ENCODE assay signal across 23 mouse cellular contexts in the genomic region with DNA sequence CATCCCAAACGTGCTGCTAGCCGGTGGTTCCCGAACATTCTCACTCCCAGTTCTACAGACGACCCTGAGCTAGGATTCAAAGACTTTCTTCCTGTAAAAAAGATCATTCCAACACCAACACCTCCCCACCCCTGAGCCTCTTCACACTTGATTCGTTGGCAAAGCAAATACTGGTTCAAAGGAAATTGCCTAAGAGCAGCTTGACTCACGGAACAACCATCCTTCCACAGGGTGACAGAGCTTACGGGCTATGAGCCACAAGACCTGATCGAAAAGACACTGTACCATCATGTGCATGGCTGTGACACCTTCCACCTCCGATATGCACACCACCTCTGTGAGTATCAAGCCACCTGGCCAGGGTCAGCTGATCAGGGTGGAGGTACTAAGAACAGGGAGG. TPM values are rescaled to one million over a fixed set of nuclear protein-coding genes. Genes with fewer than 3 reads are reported as not detected.
"Had no signal": no experiment of that assay in that cellular context is flagged by ENCODE, and none has a peak within 500 bp of the region (broad histone marks: within the 10 kb centered on the region; RNA-seq: fewer than 3 reads in every experiment).

No protein-coding gene starts in this region.

- H3K4me1 ChIP-seq: kidney, embryonic 15.5 days; limb, embryonic 12.5 days; neural tube, embryonic 12.5 days; neural tube, embryonic 15.5 days had no signal

- H3K4me3 ChIP-seq: kidney, embryonic 15.5 days; limb, embryonic 12.5 days; limb, embryonic 15.5 days; midbrain, embryonic 12.5 days; midbrain, embryonic 15.5 days; neural tube, embryonic 12.5 days; neural tube, embryonic 15.5 days; stomach, embryonic 15.5 days had no signal

- DNase-seq: kidney, adult 8-10 months; kidney, postnatal 10 days; kidney, postnatal 36 days; left cerebral cortex, postnatal 4 days; liver, postnatal 0 days; lung, embryonic 14.5 days; lung, postnatal 10 days; retina, postnatal 1 day; right cerebral cortex, postnatal 25 days; spleen, adult 18-20 months; thymus, adult 18-20 months; thymus, postnatal 36 days had no signal

- H3K4me2 ChIP-seq: kidney, embryonic 15.5 days; limb, embryonic 12.5 days; limb, embryonic 15.5 days; liver, embryonic 11.5 days; lung, embryonic 14.5 days; midbrain, embryonic 12.5 days; midbrain, embryonic 15.5 days; neural tube, embryonic 12.5 days; neural tube, embryonic 15.5 days; stomach, embryonic 15.5 days had no signal

- H3K27me3 ChIP-seq: stomach, embryonic 15.5 days had no signal

- H3K9ac ChIP-seq: kidney, embryonic 15.5 days; limb, embryonic 12.5 days; limb, embryonic 15.5 days; liver, embryonic 14.5 days; liver, postnatal 0 days; lung, embryonic 14.5 days; midbrain, embryonic 12.5 days; midbrain, embryonic 15.5 days; neural tube, embryonic 12.5 days; neural tube, embryonic 15.5 days; stomach, embryonic 15.5 days had no signal

- H3K36me3 ChIP-seq: kidney, embryonic 15.5 days; limb, embryonic 12.5 days; limb, embryonic 15.5 days; midbrain, embryonic 12.5 days; midbrain, embryonic 15.5 days; neural tube, embryonic 12.5 days; neural tube, embryonic 15.5 days; stomach, embryonic 15.5 days had no signal

- H3K27ac ChIP-seq: kidney, embryonic 15.5 days; limb, embryonic 12.5 days; limb, embryonic 15.5 days; liver, embryonic 14.5 days; midbrain, embryonic 12.5 days; midbrain, embryonic 15.5 days; neural tube, embryonic 12.5 days; neural tube, embryonic 15.5 days; stomach, embryonic 15.5 days had no signal

- H3K9me3 ChIP-seq: kidney, embryonic 15.5 days; limb, embryonic 12.5 days; limb, embryonic 15.5 days; midbrain, embryonic 12.5 days; midbrain, embryonic 15.5 days; neural tube, embryonic 12.5 days; neural tube, embryonic 15.5 days; stomach, embryonic 15.5 days had no signal

- ATAC-seq: liver, postnatal 0 days; midbrain, embryonic 15.5 days had no signal

RNA-seq across cellular contexts. Expression of a gene that starts 30.0 kb away (rescaled TPM):
- polyA plus RNA-seq: liver, postnatal 0 days; urinary bladder, adult 2 months had no signal
